Mouse (Mus musculus) forebrain, embryonic 16.5 days (tissue): ENCODE measurements around the gene Ubl7. TPM values are rescaled to one million over a fixed set of nuclear protein-coding genes. Genes with fewer than 3 reads are reported as not detected.

Experiments used
- ATAC-seq: fragments of 200-750 bp; cut with Nextera tagmentation; 2 replicates; pipeline ENCODE4 v1.8.0; 2017; ENCODE audit warnings: mild to moderate bottlenecking, moderate library complexity
- H3K27ac ChIP-seq: fragments of 300-500 bp; sonication (generic); 2 replicates; pipeline ENCODE4 v1.5.1; 2014; ENCODE audit warnings: low read length, control low read depth
- H3K27me3 ChIP-seq: fragments of 300-500 bp; sonication (generic); replicated peaks from 2 replicates; pipeline ENCODE4 v1.6.1; 2014; ENCODE audit warnings: low read length; ENCODE audit not compliant: control insufficient read depth, insufficient read depth
- H3K36me3 ChIP-seq: fragments of 300-500 bp; sonication (generic); 2 replicates; pipeline ENCODE4 v1.6.1; 2014; ENCODE audit not compliant: control insufficient read depth, insufficient read depth
- H3K4me1 ChIP-seq: fragments of 300-500 bp; sonication (generic); replicated peaks from 2 replicates; pipeline ENCODE4 v1.6.1; 2014; ENCODE audit warnings: low read length; ENCODE audit not compliant: control insufficient read depth, insufficient read depth
- H3K4me2 ChIP-seq: fragments of 300-500 bp; sonication (generic); 2 replicates; pipeline ENCODE4 v1.6.1; 2014; ENCODE audit warnings: mild to moderate bottlenecking, low read length, control low read depth
- H3K4me3 ChIP-seq: fragments of 300-500 bp; sonication (generic); replicated peaks from 2 replicates; pipeline ENCODE4 v1.5.1; 2014; ENCODE audit warnings: mild to moderate bottlenecking, low read length, control low read depth
- H3K9ac ChIP-seq: fragments of 300-500 bp; sonication (generic); replicated peaks from 2 replicates; pipeline ENCODE4 v1.6.1; 2014; ENCODE audit warnings: low read depth, low read length, control low read depth
- H3K9me3 ChIP-seq: fragments of 300-500 bp; sonication (generic); 2 replicates; pipeline ENCODE4 v1.6.1; 2016; ENCODE audit warnings: low read length; ENCODE audit not compliant: control insufficient read depth
- WGBS: fragments of 180-500 bp; shearing (Covaris S2); extraction: QIAGEN DNeasy Blood & Tissue Kit; methylation state at CpG from one replicate; pipeline ENCODE4 v1.1.7; 2014; 5-methylcytosine and 5-hydroxymethylcytosine counted together
- polyA plus RNA-seq: library from polyadenylated mRNA; unstranded; fragments of >200 nt; fragmentation: Nextera tagmentation; extraction: Ambion mirVana; gene quantifications from 2 replicates; pipeline ENCODE4 v1.2.1, GENCODE M21; 2015

The Ubl7 gene
- polyA plus RNA-seq = 174 and 175 TPM in 2 replicates

GRCm38 (mm10) chr9:57910254-57911160, at the start of gene Ubl7:
TSS of gene Ubl7 (plus strand) at chr9:57910979.
- Histone ChIP-seq H3K4me1 (peaks cover 15% of the 10 kb centered on the region), H3K36me3 (peaks cover 3% of the 10 kb centered on the region; the same call in 1 of the 2 replicates), H3K4me2 (peak within 1 kb of the TSS; percentile 94), H3K27me3 (no peaks in the 10 kb centered on the region), H3K9ac (peak within 1 kb of the TSS; percentile 87), H3K4me3 (peak within 1 kb of the TSS; percentile 94), H3K27ac (peak within 1 kb of the TSS; percentile 18; the same call in 1 of the 2 replicates), H3K9me3 (no peaks in the 10 kb centered on the region)
- WGBS = under 1% methylated on average over 47 of the region's 47 CpGs
- ATAC-seq = peak; percentile 99

- Histone ChIP-seq H3K36me3 (no peaks in the 10 kb centered on the region), H3K27ac (peak overlapping the region; percentile 59), H3K4me2 (peak overlapping the region; percentile 12)
These were observed 48.8 kb upstream of the Ubl7 start for GRCm38 (mm10) chr9:57861951-57862471.

GRCm38 (mm10) chr9:57864336-57864735, 46.4 kb upstream of the Ubl7 start:
- H3K9ac ChIP-seq = no peak overlapping the region
- H3K27ac ChIP-seq = no peak overlapping the region
- no peaks in the 10 kb centered on the region for H3K36me3 ChIP-seq
- no peak for ATAC-seq
- no peaks in the 10 kb centered on the region for H3K9me3 ChIP-seq
- peaks cover 11% of the 10 kb centered on the region for H3K4me1 ChIP-seq
- H3K4me3 ChIP-seq = no peak overlapping the region
- no peak overlapping the region for H3K4me2 ChIP-seq
- H3K27me3 ChIP-seq = no peaks in the 10 kb centered on the region

More at GRCm38 (mm10) chr9:57861951-57862471, 48.8 kb upstream of the Ubl7 start:
- ATAC-seq = peak; percentile 98
- Histone ChIP-seq H3K27me3 (no peaks in the 10 kb centered on the region), H3K4me1 (peaks cover 11% of the 10 kb centered on the region), H3K9ac (no peak overlapping the region), H3K4me3 (no peak overlapping the region), H3K9me3 (no peaks in the 10 kb centered on the region)
- 5% methylated on average over 9 of the region's 9 CpGs for WGBS

- Histone ChIP-seq H3K36me3 (no peaks in the 10 kb centered on the region), H3K9me3 (no peaks in the 10 kb centered on the region), H3K9ac (no peak overlapping the region), H3K27me3 (no peaks in the 10 kb centered on the region), H3K4me2 (no peak overlapping the region), H3K4me3 (no peak overlapping the region), H3K4me1 (peaks cover 8% of the 10 kb centered on the region), H3K27ac (no peak overlapping the region)
- WGBS = 88% methylated on average over 7 of the region's 7 CpGs
- no peak for ATAC-seq
These were observed 44.2 kb upstream of the Ubl7 start for GRCm38 (mm10) chr9:57866530-57866929.

- no peak overlapping the region for H3K9ac ChIP-seq
- no peaks in the 10 kb centered on the region for H3K36me3 ChIP-seq
- H3K27ac ChIP-seq = no peak overlapping the region
- 64% methylated on average over 4 of the region's 4 CpGs for WGBS
- H3K27me3 ChIP-seq = no peaks in the 10 kb centered on the region
- no peaks in the 10 kb centered on the region for H3K9me3 ChIP-seq
- ATAC-seq = no peak
- H3K4me3 ChIP-seq = no peak overlapping the region
- H3K4me1 ChIP-seq = peaks cover 5% of the 10 kb centered on the region; the same call in 1 of the 2 replicates
- no peak overlapping the region for H3K4me2 ChIP-seq
These were observed 43.5 kb upstream of the Ubl7 start for GRCm38 (mm10) chr9:57867236-57867635.

GRCm38 (mm10) chr9:57867880-57868279, 42.9 kb upstream of the Ubl7 start:
- H3K9ac ChIP-seq = no peak overlapping the region
- no peaks in the 10 kb centered on the region for H3K36me3 ChIP-seq
- no peak overlapping the region for H3K27ac ChIP-seq
- no peak overlapping the region for H3K4me3 ChIP-seq
- ATAC-seq = no peak
- no peak overlapping the region for H3K4me2 ChIP-seq
- H3K4me1 ChIP-seq = no peaks in the 10 kb centered on the region
- 74% methylated on average over 5 of the region's 5 CpGs for WGBS
- H3K9me3 ChIP-seq = no peaks in the 10 kb centered on the region
- no peaks in the 10 kb centered on the region for H3K27me3 ChIP-seq

GRCm38 (mm10) chr9:57868767-57869166, 42.0 kb upstream of the Ubl7 start:
- no peak for ATAC-seq
- Histone ChIP-seq H3K27me3 (no peaks in the 10 kb centered on the region), H3K4me2 (no peak overlapping the region), H3K27ac (no peak overlapping the region), H3K36me3 (no peaks in the 10 kb centered on the region), H3K4me3 (no peak overlapping the region), H3K9me3 (no peaks in the 10 kb centered on the region), H3K4me1 (no peaks in the 10 kb centered on the region), H3K9ac (no peak overlapping the region)
- 86% methylated on average over 6 of the region's 6 CpGs for WGBS

GRCm38 (mm10) chr9:57870273-57870816, 40.4 kb upstream of the Ubl7 start:
- H3K4me1 ChIP-seq = no peaks in the 10 kb centered on the region
- H3K4me2 ChIP-seq = no peak overlapping the region
- no peak overlapping the region for H3K4me3 ChIP-seq
- H3K27me3 ChIP-seq = no peaks in the 10 kb centered on the region
- H3K9me3 ChIP-seq = no peaks in the 10 kb centered on the region
- ATAC-seq = no peak
- H3K36me3 ChIP-seq = no peaks in the 10 kb centered on the region
- H3K9ac ChIP-seq = no peak overlapping the region
- WGBS = 48% methylated on average over 2 of the region's 2 CpGs
- no peak overlapping the region for H3K27ac ChIP-seq

- H3K9me3 ChIP-seq = no peaks in the 10 kb centered on the region
- no peaks in the 10 kb centered on the region for H3K27me3 ChIP-seq
- no peaks in the 10 kb centered on the region for H3K36me3 ChIP-seq
- no peak overlapping the region for H3K27ac ChIP-seq
- no peak for ATAC-seq
- H3K4me3 ChIP-seq = no peak overlapping the region
- no peak overlapping the region for H3K9ac ChIP-seq
- WGBS = 85% methylated on average over 5 of the region's 5 CpGs
- no peak overlapping the region for H3K4me2 ChIP-seq
- H3K4me1 ChIP-seq = no peaks in the 10 kb centered on the region
These were observed 36.6 kb upstream of the Ubl7 start for GRCm38 (mm10) chr9:57874134-57874533.
